Mouse (Mus musculus) layer of hippocampus, adult 2 months (tissue): ENCODE data around the gene Hexb. TPM values are rescaled to one million over a fixed set of nuclear protein-coding genes. Genes with fewer than 3 reads are reported as not detected.

ENCODE experiments used
- DNase-seq, 2 experiments: peaks; one replicate each; pipeline ENCODE4 v3.0.0; 2022; ENCODE audit warnings: low spot score in 2 of 2
- H3K27ac ChIP-seq: fragments of 200-600 bp; 2 replicates; pipeline ENCODE4 v1.8.1; 2022
- H3K4me3 ChIP-seq: fragments of 200-600 bp; 2 replicates; pipeline ENCODE4 v1.8.1; 2022; ENCODE audit warnings: mild to moderate bottlenecking
- CTCF ChIP-seq: fragments of 200-600 bp; conservative IDR thresholded peaks from 2 replicates; pipeline ENCODE4 v1.8.1; 2022; ENCODE audit warnings: antibody characterized with exemption, mild to moderate bottlenecking, moderate library complexity
- total RNA-seq, 2 experiments: library from RNA; stranded (reverse); gene quantifications; 2 replicates each; pipeline ENCODE4 v1.2.3; 2021

The Hexb gene
- total RNA-seq, 2 experiments from 2014 or later, result 118 to 124 TPM

DNA sequence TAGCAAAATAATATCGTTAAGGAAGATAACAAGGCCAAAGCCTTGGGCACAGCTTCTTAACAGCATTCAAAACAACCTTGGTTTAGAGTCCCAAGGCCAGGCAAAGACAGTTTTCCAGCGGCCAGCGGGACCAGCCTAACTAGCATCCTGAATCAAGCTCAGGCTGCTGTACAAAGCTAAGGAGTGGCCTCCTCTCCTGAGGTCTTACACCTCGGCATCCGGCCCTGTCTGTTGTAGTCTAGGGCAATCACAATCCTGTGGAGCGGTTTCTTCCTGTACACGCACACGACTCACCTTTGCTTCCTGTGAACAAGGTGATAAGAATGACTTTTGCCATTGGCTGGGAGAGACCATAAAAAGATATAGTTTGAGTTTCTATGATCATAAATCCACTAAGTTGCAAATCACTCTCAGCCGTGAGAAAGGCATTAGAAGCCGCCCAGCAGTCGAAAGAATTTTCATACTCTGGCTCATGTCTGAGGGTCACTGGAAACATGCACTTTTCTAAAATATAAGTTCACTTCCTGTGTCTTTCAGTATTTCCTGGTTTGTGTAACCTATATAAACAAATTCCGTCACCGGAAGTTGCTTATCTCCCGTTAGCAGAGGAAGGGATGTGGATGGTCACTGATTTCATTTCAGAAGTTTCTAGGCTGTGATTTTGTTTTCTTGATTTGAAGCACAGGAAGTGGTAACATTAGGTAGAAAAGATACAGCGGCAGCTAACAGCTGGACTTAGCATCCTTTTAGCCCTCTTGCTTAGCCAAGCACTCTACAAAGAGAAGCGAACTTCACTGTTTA is 40.2 kb upstream of the Hexb start:
- H3K27ac ChIP-seq, result peak overlapping the region; percentile 99; the same call in 1 of the 2 replicates

DNA sequence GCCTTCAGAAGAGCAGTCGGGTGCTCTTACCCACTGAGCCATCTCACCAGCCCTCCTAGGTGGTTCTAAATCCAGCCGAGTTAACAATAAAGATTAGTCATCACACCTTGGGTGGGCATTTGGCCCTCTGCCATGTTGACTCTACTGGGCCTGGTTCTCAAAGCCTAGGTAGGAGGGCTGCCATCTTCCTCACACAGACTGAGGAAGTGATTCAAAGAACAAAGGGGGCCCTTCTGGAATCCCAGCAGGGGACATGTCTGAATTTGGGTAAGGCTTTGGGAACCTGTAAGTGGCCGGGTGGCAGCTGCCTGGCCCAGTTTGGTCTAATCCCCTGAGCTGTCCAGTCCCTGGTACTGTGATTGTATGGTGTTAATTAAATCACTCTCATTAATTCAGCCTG is 39.5 kb upstream of the Hexb start:
- DNase-seq, result no peak
- Histone ChIP-seq H3K4me3 (no peak overlapping the region), H3K27ac (no peak overlapping the region)
- TF ChIP-seq CTCF, result no peak

More for the DNA sequence above, 40.2 kb upstream of the Hexb start:
- DNase-seq, result no peak
- no peak overlapping the region for H3K4me3 ChIP-seq
- TF ChIP-seq CTCF, result no peak

DNA sequence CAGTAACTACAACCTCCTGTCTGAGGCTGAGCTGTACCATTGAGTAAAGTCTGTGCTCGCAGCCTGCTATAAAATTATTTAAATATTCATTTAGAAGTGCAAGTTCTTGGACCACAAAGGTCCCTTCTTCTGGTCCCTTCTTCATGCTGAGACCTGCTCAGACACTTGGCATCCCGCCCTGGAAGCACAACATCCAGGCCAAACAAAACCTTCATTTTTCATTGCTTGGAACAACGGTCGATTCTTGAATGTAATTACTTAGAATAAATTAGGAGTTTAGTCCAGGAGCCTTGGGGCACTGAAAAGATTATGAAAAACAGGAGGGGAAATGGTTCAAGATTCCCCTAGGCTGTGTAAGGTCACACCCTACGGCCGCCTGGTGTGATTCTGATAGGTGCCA is 37.8 kb upstream of the Hexb start:
- no peak overlapping the region for H3K27ac ChIP-seq
- TF ChIP-seq CTCF, result no peak
- DNase-seq, result no peak
- no peak overlapping the region for H3K4me3 ChIP-seq

DNA sequence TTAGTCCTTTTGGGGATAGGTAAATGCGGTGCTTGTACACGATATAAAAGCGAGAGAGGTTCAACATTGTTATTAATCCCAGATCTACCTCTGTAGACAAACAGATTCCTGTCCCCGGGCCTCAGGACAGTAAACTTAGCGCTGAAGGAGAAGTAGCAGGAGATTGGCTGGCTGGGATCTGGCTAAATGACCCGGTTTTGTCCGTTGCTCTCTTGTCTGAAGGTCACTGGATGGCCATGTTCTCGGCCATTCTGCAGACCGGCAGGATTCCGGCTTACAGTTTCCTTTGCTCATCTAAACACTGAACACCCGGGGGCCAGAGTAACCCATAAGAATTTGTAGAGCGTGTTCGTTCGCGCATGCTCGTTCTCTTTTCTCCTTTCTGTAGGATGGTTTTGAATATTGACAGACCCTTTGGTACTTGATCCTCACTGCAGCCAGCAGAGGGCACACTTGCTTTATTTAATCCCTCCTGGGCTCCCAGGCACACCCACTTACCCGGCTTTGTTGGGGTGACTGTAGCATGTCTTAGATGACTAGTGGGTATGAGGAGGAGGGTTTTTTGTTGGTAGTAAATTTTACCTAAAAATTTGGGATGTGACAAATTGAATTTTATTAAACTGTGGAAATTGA is 36.7 kb upstream of the Hexb start:
- no peak overlapping the region for H3K27ac ChIP-seq
- peak overlapping the region; percentile 54 for H3K4me3 ChIP-seq
- TF ChIP-seq CTCF, result peak; percentile 90
- DNase-seq, result peak; percentile 85 to 86

DNA sequence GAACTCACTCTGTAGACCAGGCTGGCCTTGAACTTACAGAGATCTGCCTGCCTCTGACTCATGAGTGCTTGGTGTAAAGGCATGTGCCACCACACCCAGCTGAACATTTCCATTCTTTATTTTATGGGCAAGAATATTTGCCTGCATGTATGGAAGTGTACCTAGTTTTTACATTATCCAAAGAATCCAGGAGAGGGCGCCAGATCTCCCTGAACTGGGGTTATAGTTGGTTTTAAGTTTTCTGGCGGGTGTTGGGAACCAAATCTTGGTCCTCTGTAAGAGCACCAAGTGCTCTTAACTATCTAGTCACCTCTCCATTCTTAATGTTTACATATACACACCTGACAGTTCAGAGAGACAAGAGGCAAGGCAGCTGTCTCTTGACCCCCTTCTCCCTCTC is 34.9 kb upstream of the Hexb start:
- peak; percentile 60 for TF ChIP-seq CTCF
- no peak overlapping the region for H3K4me3 ChIP-seq
- DNase-seq, result no peak
- H3K27ac ChIP-seq, result no peak overlapping the region

DNA sequence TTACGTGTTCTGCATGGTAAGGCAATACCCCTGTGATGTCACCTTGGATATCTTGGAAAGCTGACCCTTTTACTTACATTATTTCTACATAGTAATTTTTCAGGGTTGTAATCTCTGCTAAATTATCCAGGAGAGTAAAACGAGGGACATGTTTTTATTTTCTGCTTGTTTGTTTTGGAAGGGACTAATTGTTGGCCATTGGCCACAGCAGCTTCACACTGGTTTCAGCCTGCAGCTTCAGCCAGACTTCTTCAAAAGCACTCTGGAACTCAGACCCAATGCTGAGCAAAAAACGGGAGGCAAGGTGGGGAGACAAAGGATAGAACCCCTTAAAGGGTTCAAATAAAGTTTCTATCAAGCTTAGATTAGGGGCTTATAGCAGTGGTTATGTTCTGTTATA is 31.9 kb upstream of the Hexb start:
- H3K4me3 ChIP-seq, result no peak overlapping the region
- no peak for TF ChIP-seq CTCF
- no peak for DNase-seq
- no peak overlapping the region for H3K27ac ChIP-seq

DNA sequence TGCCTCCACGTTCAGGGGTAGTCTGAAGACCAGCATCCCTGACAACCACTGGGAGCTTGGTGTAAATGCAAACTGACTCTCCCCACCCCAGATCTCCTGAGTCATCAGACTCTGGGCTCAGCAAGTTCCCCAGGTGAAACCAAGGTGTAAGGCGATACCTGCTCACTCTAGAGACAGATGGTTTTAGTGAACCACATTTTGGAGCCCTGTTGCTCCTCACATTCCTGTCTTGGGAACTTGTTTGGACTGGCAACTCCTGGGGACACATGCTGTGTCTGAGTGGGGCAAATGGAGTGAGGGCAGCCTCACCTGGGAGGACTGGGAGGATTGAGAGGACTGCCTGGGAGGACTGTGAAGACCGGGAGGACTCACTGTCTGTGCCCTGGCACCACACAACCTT is 29.6 kb upstream of the Hexb start:
- Histone ChIP-seq H3K4me3 (no peak overlapping the region), H3K27ac (no peak overlapping the region)
- no peak for TF ChIP-seq CTCF
- no peak for DNase-seq

DNA sequence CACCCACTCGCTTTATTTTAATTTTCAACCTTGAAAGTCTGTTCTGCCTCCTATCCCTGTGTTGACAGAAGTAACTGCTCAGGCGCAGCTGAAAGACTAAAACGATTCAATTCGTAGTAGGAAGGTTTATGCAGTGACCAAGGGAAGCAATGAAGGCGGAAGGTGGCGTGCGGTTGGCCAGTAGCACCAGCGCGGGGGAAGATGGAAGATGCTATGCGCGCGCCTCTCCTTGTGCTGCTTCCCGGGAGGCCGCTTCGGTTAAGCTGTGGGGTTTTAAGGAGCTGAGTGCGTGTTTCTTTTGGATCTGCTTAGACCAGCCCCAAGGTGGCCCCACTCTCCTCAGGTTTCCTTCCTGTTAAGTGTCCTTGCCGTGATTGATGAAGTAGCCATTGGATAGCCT is 27.0 kb upstream of the Hexb start:
- no peak for DNase-seq

DNA sequence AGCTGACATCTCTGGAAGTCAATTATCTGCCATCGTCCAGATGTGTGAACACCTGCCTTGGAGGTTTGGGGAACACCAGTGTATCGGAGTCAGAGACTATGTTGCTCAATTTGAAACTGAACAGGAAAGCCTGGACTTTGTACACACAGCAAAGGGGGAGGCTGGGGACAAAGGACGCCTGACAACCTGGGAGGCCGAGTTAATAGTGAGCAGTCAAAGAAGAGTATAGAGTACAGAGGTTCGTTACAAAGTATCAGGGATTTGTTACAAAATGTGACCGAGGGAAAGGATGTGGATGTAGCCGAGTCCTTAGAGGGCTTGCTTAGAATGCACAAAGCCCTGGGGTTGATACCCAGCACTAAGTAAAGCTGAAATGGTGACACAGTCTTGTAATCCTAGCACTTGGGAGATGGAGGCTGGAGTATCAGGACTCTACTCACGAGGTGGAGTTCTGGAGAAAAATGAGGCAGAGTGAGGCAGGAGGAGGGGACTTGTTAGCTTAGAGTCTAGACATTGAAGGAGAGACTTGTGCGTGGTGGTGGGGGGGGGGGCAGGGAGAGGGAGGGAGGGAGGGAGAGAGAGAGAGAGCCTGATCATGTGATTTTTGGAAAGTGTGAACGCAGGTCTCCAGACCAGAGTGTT is 26.3 kb upstream of the Hexb start:
- no peak for TF ChIP-seq CTCF
- Histone ChIP-seq H3K27ac (no peak overlapping the region), H3K4me3 (no peak overlapping the region)
- DNase-seq, result no peak

More for the DNA sequence above, 27.0 kb upstream of the Hexb start:
- no peak overlapping the region for H3K27ac ChIP-seq
- H3K4me3 ChIP-seq, result no peak overlapping the region
- no peak for TF ChIP-seq CTCF

DNA sequence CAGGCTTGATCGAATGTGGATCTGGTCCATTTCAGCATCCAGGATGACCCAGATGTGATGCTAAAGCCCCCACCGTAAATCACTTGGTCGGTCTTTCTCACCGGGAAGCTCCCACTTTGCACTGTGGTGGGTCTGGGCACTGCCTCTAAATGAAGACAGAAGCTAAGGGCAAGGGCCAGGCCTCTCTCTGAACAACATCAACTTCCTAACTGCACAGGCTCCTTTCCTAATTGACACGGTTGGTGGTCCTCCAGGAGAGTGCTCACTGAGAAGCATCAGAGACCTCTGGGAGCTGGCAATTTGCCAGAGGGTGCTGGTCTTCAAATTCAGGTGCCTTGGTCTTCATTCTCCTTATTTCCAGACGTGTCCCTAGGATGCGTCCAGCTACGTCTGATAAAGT is 25.7 kb upstream of the Hexb start:
- no peak for TF ChIP-seq CTCF
- Histone ChIP-seq H3K4me3 (no peak overlapping the region), H3K27ac (no peak overlapping the region)
- DNase-seq, result no peak

DNA sequence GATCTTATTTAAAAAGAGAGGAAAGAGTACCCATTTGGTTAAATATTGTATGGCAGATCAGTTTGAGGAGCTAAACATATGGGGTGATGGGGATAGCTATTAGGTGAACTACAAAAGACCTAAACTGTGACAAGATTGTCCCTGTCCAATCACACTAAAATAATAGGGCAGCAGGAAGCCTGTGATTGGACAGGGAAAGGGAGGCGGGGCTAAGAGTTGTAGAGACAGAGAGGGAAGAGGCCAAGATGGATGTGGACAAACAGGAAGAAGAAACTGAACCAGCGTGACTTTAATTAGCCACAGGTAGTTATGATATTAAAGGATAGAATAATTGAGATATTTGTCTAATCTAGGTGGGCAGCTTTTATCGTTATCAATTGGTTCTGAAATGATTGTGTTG is 21.9 kb upstream of the Hexb start:
- DNase-seq, result no peak
- no peak for TF ChIP-seq CTCF
- H3K27ac ChIP-seq, result no peak overlapping the region
- no peak overlapping the region for H3K4me3 ChIP-seq

DNA sequence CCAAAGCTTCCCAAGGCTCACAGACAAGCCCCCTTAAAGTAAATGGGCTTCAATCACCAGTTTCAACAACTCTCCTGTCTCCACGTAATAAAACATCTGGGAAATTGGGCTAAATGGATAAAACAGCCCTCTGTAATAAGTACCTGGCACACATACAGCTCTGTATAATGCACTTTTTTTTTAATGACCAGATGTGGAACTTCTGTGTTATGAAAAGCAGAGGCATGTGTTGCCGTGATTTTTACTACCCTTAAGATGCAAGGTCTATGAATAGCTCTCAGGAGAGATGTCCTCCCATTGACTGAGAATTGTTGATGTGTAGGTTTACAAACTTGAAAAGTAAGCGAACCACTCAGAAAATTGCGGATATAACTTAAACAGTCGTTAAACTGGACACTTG is 18.0 kb upstream of the Hexb start:
- no peak for DNase-seq
- Histone ChIP-seq H3K27ac (no peak overlapping the region), H3K4me3 (no peak overlapping the region)
- no peak for TF ChIP-seq CTCF

DNA sequence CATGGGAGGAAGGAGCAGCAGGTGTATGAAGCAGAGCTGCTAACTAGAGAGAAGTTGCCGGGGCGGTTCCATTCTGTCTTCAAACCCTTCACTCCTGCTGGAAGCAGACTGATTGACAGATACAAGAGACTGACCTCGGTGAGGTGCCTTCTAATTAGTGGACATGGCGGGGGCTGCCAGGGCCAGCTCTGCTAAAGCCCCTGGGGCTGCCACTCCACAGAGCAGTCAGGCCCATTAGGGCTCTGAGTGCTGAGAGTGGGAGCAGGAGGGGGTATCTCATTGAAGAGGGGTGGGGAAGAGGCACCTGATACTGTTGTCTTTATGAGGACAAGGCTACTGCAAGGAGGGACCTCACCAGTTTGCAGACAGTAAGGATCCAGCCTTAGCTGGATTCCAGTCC is 17.4 kb upstream of the Hexb start:
- no peak for TF ChIP-seq CTCF
- H3K27ac ChIP-seq, result no peak overlapping the region
- H3K4me3 ChIP-seq, result no peak overlapping the region
- no peak for DNase-seq
